Mouse (Mus musculus): ENCODE data around the gene Setd2.

Gene Setd2

DNA sequence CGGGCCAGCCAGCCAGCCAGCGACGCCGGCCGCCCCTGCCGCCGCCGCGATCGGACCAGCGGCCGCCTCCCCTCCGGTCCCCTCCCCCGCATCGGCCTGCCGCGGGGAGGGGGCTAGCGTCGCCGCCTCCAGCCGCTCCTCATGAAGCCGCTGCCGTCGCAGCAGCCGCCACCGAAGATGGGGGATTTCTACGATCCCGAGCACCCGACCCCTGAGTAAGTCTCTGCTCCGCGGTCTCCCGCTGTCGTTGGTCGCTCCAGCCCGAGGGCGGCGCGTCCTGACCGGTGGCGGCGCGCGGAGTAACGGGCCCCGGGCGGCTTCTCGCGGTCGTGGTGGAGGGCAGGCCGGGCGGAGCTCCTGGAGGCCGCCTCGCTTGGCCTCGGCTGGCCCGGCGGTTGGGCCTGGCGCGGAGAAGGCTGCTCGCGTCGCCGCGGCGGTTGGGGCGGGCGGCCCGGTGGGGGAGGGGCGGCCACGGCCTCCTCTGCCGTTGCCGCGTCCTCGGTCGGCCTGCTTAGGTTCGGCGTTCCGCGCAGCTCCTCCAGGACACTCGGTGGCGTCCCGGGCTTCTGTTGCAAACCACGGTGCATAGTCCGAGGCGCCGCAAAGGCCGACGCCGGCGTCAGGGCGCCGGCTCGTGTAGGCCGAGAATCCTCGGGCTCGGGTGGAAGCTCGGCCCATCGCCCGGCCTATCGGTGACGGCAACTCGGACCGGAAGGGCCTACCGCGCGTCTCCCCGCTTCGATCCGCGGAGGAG lies at the start of gene Setd2:
Gene Setd2, plus strand, starts transcription at position 60 of the 754 bp plus-strand sequence.
- DNase-seq: peak; percentile 52

DNA sequence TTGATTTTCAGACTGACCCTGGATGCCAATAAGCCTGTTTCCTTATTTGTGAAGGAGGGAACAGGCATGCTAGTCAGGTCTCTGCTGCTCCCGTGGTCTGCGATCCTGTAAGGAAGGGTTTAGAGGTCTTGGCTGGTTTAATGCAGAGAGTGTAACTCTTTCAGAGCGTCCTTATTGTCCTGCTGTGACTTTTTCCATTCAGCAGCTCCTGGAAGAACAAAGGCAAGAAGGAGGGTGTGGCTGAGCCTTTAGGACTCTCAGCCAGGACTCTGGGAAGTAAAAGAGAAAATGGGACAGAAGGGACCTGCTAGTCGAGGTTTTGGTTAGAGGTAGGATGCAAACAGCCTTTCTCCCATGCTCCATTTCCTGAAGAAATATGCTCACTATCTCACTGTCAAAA lies 43.6 kb upstream of the Setd2 start:
- DNase-seq: no peak

DNA sequence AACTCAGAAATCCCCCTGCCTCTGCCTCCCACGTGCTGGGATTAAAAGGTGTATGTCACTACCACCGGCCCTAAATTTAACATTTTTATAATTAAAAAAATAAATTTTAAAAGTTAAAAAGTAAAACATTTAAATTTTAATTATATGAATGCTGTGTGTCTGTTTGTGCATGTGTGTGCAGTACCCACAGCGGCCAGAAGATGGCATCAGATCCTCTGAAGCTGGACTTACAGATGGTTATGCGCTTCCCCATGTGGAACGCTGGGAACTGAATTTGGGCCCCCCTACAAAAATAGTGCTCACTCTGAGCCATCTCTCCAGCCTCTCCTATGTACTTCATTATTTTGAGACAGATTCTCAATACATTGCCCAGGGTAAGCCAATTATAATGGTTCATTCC lies 41.5 kb upstream of the Setd2 start:
- DNase-seq: no peak

DNA sequence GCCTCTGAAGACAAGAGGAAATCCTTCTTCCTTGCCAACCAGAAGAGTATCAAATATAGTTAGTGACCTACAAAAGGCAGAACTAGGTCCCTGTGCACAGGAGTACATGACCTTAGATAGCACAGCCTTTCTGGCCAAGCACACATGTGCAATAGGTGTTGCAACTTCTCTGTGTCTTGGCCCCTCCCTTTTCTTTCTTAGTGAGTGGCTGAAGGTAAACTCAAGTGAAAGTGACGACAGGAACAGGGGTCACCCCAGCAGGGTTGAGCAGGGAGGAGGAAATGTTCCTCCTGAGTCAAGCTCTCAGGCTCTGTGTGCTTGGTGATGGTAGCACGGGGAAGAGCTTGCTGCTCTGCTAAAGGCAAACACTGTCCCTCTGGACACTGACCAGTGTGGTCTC lies 6.7 kb upstream of the Setd2 start:
- no peak for DNase-seq

DNA sequence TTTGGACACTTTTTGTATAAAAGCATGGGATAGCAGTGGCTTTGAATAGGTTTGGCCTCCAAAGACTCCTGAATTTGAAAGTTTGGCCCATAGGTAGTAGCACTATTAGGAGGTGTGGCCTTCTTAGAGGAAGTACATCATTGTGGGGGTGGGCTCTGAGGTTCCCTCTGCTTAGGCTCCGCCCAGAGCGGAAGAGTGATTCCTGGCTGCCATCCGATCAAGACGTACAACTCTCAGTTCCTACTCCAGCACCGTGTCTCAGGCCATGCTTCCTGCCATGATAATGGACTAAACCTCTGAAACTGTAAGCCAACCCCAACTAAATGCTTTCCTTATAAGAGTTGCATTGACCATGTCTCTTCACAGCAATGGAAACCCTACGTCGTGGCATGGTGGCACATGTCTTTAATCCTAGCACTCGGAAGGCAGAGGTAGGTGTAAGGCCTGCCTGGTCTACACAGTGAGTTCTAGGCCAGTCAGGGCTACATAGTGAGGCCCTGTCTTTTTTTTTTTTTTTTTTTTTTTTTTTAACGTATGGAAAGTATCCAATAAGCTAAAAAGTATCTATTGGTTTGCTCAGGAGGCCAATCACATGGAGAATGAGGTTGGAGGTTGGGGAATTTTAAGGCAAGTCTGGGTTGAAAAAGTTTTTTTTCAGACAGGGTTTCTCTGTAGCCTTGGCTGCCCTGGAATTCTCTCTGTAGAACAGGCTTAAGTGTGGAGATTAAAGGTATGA lies 3.2 kb upstream of the Setd2 start:
- no peak for DNase-seq

DNA sequence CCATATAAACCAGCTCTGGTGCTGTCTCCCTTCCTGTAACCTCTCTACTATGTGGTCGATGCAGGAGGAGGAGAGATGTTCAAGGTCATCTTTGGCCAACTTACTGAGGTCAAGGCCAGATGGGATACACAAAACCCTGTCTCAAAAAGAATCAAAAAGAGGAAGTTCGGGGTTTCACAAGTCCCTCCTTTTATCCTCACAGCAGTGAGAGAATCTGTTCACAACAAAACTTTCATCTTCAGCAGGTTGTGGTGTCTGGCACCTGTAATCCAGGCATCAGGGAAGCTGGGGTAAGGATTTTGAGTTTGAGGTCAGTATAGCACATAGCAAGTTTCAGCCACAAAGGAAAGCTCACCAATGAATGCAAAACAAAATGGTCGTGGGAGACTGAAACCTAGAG lies 1.7 kb upstream of the Setd2 start:
- DNase-seq: no peak

DNA sequence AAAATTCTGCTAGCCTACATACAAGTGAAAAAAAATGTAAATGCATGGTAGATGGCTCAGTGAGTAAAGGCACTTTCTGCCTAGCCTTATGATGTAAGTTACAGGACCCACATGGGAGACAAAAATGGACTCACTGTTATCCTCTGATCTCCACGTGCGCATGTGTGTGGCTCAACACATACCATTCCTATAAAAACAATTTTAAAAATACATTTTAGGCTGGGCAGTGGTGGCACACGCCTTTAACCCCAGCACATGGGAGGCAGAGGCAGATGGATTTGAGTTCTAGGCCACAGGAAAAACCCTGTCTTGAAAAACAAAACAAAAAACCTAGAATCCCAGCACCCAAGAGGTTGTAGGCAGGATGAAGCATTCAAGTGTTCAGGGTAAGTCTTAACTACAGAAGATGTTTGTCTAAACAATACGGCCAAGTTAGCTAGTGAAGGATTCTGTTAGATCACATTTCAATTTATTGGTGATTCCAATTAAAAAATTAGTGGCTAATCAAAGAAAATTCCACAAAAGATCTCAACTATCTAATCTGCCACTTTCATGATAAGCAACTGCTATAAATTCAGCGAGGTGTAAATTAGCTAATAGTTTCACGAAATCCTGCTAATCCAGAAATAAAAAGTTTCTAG lies 1.1 kb upstream of the Setd2 start:
- no peak for DNase-seq

DNA sequence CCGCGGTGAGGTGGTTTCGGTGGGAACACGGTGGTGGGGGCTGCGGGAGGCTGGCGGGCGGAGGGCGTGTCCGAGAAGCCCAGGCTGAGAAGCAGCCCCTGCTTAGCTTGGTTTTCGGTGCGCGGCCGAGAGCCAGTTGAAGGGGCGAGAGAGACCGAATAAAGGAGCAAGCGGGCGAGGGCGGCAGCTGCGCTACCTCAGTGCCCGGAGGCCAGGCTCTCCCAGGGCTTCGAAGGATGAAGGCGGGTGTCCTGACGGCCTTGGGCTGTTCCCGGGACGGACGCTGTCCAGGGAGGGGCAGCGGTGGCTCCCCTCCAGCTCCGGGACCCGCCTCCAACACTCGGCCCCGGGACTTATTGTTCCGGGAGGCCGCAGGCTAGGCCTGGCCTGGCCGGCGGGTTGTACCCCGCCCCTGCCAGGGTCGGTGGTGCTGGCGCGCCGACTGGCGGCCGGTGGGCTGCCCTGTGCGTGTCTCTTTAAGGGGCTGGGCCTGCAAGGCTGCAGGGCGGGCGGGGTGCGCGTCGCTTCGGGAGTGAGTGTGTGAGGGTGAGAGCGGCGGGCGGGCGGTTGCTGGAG lies 395 bp upstream of the Setd2 start:
- peak; percentile 95 for DNase-seq

DNA sequence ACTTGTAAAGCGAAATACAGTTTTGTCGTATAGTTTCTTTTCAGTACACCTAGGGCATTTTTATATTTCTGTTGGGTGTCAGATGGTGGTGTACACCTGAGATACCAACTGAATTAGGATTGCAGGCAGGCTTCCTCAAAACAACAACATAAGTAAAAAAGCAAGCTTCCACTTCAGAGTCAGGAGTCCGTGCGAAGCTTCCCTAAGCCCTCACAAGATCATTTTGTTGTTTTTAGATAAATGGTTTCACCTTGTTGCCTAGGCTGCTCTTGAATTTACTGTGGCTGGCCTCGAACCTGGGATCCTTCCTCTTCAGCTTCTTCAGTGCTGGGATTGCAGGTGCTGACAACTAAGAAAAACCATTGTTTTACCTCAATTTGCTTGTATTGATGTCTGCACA lies 1.2 kb downstream of the Setd2 start:
- no peak for DNase-seq

DNA sequence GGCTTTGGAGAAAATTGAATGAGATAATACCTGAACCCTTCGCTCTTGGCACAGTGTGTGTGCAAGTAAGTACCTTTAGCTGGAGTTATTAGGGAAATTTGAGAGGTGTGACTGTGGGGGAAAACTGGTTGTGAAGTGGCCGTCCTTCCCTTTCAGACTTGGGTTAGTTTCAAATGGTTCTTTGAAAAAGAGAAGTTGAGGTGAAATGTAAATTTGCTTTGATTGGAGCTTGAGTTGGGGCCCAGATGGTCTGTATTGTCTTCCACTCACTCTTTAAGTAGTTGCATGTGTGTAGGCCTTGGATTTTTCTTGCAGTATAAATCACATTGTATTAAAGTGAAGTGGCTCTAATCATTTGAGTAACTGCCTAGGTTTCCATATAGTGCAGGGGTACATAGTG lies 2.7 kb downstream of the Setd2 start:
- DNase-seq: no peak

DNA sequence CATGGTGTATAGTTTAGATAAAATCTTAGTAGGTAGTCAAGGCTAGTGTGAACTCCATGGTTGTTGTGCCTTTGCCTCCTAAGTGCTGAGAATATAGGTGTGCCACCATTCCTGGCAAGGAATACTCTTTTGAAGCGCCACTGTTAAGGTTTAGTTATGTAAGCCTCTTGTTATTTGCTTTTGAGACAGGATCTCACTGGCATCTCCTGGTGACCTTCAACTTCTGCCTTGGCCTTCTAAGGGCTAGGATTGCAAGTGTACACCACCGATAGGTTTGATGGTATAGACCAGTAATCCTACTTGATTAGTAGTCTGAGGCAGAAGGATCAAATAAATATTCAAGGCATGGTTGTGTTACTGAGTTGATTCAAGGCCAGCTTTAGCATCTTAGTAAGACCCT lies 4.2 kb downstream of the Setd2 start:
- DNase-seq: no peak

DNA sequence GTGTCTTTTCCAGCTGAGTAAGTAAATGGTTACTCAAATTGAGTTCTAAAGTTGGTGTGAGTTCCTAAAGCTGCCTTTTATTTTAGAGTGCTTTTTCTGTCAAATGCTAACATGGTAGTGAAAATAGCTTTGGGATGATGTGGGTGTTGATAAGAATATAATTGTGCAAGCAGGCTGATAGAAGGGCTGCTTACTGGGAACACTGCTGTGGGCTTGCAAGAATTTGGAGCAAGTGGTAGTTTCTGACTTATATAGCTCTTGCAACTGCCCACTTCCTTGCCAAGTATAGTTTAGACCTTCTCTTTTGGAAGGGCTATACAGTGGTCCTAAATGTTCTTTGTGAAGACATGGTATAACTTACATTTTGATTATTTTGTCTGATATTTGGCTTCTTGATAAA lies 6.1 kb downstream of the Setd2 start:
- no peak for DNase-seq

DNA sequence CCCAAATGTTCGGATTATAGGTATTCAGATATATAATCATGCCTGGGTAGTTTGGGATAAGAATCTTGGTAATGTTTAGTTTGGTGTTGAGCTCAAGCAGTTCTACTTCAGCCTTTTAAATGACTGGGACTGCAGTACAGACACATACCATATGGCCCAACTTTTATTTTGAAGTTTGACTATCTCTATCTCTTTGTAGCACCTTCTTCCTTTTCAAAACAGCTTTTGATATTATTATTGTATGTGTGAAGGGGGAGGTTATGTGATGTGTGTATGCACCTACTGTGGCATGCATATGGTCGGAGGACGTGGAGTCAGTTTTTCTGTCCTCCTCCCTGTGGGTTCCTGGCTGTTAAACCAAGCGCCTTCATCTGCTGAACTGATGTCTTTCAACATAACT lies 9.6 kb downstream of the Setd2 start:
- DNase-seq: no peak

DNA sequence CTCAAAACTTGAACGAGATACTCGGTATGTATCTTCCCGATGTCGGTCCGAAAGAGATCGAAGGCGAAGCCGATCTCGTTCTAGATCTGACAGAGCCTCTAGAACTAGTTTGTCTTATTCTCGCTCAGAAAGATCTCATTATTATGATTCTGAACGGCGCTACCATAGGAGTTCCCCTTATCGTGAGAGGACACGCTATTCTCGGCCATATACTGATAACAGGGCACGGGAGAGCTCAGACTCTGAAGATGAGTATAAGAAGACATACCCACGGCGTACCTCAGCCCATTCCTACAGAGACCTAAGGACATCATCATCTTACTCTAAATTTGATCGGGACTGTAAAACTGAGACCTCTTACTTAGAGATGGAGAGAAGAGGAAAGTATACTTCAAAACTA lies 15.9 kb downstream of the Setd2 start:
- no peak for DNase-seq

DNA sequence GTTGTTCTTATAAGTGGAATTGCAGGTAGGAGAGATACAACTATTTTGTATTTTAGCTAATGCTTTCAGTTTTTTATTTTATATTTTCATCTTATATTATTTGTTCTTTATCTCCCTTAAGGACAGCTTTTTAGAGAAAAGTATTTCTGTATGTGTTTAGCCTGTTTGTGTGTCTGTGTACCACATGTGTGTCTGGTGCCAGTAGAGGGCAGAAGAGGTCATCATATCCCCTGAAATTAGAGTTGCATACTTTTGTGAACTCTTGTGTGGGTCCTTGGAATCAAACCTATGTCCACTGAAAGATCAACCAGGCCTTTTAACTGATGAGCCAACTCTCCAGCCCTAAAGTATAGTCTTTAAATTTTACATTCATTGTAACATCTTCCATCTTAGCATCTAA lies 35.9 kb downstream of the Setd2 start:
- no peak for DNase-seq

DNA sequence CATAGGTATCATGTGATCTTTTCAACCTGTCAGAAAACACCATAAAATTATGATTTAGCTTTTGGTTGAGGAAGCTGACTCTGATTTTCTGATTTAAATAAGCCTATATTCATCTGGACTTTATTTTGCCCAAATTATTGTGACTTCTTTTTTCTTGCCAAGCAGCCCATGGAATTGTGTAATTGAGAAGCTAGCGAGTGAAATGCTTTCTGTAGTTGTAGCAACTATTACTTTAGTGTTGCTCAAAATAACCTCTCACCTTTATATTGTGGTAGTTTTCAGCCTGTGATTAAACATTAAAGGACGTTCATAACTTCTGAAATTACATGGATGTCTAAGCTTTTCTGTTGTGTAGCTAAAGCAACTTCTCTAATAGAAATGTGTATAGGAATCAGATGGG lies 49.8 kb downstream of the Setd2 start:
- DNase-seq: no peak

DNA sequence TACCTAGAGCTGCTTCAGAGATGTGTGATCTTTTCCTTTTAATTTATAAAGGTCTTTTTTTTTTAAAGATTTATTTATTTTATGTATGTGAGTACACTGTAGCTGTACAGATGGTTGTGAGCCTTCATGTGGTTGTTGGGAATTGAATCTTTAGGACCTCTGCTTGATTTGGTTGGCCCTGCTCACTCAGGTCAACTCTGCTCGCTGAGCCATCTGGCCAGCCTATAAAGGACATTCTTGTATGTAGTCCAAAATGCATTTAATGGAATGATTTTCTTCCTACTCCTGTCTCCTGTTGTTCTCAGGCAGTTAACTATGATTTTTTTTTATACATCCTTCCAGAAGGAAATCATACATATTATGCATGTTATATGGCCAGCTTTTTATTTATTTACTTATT lies 51.1 kb downstream of the Setd2 start:
- DNase-seq: no peak

DNA sequence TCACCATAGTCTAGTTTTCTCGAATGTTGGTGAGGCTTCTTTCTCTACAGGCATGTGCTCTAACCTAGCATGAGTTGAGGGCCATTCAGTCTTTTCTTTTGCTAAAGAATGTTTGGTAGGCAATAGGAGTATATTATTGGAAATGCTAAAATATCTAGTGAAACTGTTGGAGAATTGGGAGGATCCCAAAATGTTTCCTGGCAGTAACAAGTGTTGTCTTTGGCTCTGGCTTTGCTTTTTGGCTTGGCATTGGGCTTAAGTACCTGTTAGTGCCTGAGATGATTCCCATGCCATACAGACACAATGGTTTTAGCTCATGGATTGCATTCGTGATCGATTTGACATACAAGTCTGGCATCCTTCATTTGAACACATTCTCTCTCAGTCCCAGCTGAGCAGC lies 79.1 kb downstream of the Setd2 start:
- no peak for DNase-seq

DNA sequence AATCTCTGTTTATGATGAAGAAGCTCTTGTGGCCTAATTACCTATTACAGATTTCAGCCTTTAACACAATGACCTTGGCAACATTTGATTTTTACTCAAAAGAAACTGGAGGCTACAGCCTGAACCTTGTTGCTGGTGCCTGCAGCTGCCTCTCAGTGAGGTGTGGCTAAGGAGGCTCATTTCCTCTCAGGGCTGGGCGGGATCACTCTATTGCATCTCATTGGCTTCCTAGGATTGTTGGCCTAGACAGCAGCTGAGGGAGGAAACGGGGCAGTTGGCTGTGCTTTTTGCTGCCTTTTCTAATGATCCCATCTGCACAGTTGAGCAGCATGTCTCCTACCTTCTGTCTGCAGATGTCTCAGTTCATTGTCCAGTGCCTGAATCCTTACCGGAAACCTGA lies 84.7 kb downstream of the Setd2 start:
- no peak for DNase-seq

DNA sequence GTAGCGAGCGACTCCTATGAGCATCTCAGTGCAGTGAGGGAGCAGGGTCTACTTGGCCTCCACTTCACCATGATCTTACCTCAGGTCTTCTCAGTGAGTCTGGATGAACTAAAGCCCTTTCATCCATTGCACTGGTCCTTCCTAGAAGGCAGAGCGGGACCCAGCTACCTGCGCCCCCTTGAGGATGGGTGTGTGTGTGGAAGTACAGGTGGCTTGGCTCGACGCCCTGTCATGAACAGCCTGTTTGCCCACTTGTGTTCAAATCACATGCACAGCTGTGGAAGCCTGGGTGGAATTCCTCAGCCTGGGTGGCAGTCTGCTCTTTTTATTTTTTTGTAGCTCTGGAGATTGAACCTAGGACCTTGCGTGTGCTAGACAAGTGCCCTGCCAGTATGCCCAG lies 87.8 kb downstream of the Setd2 start:
- DNase-seq: no peak

DNA sequence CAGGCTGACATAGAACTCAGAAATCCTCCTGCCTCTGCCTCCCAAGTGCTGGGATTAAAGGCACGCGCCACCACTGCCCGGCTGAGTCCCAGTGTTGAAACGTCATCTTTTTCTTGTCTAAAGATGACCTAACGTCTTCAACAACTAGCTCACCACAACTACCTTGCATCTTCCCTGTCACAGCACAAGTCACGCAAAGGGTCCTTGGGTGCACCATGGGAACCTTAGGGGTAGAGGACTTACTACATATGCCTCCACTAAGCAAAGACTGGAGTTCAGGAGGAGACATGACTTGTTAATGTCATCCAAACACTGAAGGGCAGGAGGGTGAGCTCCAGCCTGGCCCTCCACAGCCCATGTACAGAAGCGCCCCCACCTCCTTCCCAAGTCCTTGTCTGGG lies 88.3 kb downstream of the Setd2 start:
- no peak for DNase-seq

DNA sequence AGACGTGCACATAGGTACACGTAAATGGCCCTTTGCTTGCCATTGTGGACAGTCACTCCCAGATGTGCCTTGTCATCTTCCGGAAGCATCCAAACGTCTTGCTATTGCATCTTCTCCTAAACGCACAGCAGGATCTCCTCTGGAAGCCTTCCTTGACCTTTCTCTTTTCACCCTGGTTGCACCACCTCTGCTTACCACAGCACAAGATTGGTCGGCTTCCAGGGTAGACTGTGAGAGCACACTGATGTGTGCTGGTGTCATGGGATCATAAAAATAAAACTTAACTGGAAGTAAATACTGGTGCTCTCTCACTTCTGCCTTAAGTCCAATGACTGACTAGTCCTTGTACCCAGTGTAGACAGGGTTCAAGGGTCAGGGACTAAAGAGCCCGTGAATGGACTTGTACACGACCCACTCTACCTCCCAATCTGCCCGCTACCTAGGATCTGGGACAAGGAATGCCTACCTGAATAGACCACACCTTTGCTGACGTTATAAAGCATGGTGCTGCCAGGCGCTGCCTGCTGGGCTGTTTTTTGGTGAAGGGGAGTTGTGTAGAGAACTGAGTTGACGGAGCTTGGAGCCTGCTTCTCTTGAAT lies 90.3 kb downstream of the Setd2 start:
- no peak for DNase-seq

DNA sequence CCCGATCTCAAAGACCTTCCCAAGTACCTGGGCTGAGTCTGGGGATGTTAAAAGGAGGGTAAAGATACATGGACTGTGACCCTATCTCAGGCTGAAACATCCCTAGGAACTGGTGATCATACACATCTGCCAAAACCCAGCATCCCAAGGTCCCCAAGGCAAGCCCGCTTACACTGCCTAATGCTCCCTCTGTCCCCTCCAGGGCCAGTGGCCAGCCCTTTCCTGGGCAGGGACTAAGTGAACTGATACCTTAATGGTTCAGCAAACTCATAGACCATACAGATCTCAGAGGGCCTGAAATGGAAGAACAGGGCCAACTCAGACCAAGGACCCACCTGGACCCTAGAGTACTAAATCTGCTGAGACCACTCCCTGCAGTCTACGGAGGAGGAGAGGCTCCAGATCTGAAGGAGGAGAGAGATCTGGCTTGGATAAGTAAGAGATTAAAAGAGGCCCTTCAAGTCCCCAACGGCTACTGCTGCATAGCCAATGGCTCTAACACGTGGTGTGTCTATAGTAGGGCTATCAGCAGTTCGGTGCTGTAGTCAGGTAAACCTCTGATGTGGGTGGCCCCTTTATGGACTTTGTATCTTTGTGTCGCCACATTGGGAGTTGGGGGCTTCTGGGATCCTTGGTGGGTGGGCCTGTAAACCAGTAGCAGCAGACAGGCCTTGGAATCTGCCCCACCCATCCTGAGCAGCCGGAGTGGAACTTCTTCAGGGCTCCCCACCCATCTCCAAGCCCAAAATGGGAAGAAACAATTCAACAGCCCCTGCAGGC lies 91.2 kb downstream of the Setd2 start:
- no peak for DNase-seq

All from kidney, adult 11 months (tissue).